Mouse (Mus musculus): ENCODE results near the gene Camk2g.
"Not testable (repeated sequence)": the region's sequence is repeated elsewhere in the genome, so short reads cannot be mapped to it uniquely, and the experiment has no call there.

The Camk2g gene

DNA sequence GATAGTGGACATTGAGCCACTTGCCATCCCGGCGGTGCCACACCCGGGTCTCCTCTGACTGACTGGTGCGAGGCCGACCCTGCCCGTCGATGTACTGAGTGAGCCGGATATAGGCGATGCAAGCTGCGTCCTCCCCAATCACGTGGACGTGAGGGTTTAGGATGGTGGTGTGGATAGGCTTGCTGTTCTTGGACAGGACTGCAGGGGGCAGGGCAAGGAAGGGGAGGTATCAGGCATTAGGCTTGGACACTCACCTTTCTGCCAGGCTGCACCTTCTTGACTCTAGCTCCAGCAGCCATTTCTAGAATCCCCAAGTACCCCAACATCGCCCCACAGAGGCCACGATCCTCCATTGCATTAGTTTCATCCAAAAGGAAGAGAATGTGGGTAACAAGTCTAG lies 56.6 kb downstream of the Camk2g start:
- DNase-seq (ENCODE audit: low spot score), result peak; percentile 53

DNA sequence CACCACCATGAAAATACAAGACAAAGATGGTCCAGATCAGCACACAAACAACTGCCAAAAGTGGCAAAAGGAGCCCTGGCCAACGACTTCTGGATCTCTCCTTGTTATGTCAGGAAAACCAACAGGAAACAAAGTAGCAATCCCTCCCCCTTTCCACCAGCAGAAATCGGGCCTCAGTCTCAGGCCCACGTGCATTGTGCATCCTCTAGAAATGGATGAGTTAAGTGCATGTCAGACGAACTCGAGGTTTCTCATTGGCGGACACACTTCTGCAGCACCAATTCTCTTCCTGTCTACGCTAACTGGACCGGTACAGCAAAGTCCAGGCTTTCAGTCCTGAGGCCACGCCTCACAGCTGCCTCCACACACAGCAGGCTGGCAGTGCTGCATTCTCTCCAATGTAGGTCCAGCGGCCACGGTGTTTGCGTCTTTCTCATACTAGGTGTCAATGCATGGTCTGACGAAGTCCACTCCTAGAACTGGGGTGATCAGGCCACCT lies 57.9 kb downstream of the Camk2g start:
- no peak for DNase-seq (ENCODE audit: low spot score)

DNA sequence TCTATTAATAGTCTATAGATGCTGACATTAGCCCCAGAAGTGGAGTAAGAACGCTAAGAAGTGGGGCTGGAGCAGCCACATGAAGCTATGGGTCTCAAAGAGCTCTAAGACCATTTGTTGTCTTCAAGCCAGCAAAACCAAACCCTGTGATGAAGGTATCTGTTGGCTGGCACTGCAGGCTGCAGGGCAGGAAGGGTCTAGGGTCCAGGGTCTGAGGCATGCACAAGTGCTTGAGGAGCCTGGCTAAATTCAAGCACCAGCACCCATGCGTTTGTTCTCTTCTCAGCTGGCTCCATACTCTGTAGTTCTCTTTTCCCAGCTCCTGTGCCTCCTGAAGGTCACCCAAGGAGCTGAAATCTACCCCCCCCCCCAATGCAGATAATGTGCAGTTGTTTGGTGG lies 58.8 kb downstream of the Camk2g start:
- no peak for DNase-seq (ENCODE audit: low spot score)

DNA sequence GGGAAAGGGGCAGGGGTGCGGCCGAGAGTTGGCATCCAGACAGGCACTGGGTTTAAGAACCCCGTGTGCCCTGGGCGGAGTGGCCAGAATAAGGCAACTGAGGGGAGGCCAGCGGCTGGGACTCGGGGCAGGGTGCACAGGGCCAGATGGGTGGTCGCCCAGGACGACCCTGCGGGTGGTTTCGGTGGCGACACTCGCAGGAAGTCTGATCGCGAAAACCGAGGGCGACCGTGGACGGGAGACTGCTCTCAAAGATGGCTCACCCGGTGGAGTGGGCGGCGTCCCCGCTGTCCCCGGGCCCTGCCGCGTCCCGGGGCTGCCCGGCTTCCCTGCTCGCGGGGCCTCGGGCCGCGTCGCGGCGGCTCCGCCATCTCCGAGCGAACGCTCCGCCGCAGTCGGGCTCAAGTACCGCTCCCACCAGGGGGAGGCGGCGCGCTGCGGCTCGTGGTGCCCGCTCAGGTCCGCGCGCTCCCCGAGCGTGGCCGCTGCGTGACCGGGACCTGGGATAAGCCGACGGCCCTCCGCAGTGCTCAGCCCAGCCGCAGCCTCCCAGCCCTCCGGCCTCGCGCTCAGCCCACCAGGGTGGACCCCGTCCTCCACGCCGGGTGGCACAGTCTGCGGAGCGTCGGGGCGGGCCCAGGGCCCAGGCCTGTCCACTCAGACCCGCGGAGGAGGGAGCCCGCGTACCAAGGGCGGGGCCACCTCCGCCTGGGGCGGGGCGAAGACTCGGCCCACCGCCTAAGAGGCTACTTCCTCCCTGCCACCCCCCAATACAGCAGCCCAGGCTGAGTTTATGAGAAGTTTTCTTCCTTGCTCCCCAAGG lies 59.7 kb downstream of the Camk2g start, which contains the start of gene Ndst2:
Gene Ndst2 (minus strand): TSS at position 611 of the 823 bp plus-strand sequence.
- peak; percentile 90 for DNase-seq (ENCODE audit: low spot score)

DNA sequence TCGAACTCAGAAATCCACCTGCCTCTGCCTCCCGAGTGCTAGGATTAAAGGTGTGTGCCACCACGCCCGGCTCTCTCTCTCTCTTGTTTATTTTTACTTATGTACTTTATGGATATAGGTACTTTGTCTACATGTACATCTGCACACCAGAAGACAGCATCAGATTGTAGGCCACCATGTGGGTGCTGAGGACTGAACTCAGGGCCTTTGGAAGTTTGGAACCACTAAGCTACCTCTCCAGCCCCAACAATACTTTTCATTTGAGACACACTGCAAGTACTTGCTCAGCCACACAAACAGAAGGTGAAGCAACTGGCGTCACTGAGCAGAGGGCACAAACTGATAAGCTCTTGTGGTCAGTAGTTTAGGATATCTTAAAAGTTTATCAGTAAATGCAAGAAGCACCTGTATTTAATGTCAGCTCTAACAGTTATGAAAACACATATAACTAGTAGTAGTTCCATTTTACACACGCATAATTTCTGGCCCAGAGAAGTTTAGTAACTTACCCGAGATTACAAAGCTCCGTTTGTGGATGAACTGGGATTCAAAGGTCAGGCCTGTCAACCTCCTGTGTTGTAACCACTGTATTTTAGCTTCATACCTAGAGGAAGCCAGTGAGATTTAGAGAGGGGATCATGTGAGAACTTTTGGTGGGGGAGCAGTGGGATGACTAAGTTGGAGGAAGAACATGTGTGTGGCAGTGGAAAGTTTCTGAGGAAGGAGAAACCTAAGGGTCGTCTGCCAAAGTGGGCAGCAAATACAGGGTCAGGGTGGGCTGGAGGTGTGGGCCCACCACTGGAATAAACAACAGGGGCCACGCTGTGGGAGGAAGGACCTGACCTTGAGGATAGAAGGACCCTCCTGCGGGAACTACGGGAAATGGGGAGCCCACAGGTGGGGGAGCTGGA lies 60.6 kb downstream of the Camk2g start:
- DNase-seq (ENCODE audit: low spot score), result no peak

DNA sequence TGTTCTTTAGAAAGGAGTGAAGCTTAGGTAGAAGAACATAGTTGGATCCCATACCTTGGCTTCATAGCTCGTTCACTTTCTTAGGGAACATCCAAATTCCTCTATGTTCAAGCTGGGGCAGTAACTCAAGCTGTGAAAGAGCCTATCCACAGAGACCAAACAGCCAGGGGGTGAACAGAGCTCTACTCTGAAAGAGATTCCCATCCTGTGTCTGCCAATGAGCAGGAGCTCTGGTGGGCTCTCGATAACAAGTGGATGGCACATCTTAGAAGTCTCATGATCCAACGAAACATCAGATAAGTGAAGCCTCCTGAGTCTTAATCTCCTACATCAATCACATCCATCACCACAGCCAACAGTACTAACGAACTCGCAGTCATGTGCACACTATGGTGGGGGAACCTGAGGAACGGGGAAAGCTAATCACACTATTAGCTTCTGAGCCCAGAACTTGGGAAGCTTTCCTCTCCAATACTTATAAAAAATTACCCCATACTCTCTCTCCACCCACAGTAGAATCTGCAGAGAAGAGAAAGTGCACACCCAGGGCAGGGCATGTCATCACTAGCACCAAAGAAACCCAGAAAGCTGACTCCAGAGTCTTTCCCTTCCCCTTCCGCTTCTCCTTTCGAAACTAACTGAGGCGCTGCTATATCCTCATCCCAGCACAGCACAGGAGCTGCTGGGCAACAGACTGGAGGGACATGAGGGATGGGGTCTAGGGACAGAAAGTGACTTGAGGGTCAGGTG lies 62.9 kb downstream of the Camk2g start:
- no peak for DNase-seq (ENCODE audit: low spot score)

DNA sequence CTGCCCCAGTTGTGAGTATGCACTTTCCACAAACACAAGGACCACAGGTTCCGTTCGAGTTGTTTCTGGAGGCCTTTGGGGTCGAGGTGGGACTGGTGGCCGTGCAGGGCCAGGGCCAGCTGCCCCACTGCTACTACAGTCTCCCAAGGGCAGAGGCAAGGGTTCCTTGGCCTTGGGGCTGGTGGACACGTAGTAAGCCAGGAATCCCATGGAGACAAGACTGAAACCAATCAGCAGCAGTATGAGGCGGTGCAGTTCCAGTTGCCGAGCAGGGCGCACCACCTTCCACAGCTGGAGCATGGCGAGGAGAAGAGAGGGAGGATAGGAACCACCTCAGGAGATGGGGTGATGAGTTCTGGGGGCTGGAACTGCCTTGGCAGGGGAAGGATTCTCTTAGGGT lies 64.0 kb downstream of the Camk2g start:
- DNase-seq (ENCODE audit: low spot score), result no peak

DNA sequence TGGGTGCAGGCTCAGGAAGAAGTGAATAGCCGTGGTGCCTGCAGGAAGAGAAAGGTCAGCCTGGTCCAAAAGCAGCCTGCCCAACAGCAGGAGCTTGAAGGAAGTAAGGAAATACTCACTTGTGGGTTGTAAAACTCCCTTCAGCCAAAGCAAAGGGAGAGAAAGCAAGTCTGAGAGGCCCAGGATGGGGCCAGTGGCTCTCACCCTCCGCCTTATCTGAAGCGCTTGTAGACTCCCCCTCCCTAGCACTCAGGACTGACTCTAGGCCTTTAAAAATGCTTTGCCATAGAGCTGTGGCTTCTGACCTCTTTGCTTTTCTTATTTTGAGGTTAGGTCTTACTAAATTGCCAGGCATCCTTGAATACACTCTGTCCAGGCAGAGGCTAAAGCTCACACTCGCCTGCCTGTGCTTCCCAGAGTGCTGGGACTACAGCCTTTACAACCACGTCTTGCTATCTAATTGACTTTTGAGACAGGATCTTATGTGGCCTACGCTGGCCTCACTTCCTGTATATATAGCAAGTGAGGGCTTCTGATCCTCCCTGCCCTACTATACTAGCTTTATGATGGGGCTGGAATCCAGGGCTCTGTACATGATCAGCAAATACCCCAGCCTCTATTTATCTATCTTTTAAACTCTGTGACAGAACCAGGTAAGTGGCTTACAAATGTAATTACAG lies 68.1 kb downstream of the Camk2g start:
- DNase-seq (ENCODE audit: low spot score), result no peak

DNA sequence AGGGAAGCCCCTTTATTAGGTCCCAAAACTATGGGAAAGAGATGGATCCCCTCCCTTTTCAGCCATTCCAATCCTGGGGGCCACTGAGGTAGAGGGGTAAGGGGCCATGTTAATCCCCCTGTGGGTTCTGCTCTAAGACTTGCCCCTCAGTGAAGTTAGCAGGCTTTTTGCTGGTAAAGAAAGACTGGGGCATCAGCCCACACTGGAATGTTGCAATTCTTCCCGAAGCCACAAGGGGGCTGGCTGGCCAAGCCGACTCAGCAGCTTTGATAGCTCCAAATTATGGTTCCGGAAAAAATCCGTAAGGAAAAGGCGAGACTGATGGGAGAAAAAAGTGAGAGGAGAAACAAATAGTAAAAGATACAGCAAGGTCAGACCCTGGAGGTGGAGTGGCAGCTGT lies 69.8 kb downstream of the Camk2g start:
- peak; percentile 68 for DNase-seq (ENCODE audit: low spot score)

DNA sequence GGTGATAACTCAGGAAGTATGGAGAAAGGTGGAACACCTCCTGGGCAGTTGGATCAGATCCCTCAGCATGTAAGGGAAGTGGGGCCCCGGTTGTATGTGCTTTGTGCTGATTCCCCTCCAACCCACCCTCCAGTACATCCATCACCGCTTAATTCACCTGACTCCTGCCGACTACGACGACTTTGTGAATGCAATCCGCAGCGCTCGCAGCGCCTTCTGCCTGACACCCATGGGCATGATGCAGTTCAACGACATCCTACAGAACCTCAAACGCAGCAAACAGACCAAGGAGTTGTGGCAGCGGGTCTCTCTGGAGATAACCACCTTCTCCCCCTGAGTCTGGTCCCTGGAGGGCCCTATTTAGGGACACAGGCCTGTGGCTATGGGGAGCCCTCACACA lies 70.9 kb downstream of the Camk2g start:
- DNase-seq (ENCODE audit: low spot score), result no peak

DNA sequence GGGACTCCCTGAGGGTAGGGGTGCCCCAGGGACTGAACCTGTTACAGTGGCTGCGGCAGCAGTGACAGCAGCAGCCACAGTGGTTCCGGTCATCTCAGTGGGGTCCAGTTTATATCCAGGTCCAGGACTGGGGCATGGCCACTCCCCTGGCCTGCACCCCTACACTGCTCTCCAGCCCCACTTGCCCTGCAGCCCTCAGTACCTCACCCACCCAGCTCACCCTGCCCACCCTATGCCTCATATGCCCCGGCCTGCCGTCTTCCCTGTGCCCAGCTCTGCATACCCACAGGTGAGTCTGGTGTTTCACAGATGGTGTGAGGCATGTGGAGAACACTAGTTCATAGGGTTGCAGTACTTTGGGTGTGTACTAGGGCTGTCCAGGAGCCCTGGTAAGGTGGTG lies 72.5 kb downstream of the Camk2g start:
- DNase-seq (ENCODE audit: low spot score), result no peak

DNA sequence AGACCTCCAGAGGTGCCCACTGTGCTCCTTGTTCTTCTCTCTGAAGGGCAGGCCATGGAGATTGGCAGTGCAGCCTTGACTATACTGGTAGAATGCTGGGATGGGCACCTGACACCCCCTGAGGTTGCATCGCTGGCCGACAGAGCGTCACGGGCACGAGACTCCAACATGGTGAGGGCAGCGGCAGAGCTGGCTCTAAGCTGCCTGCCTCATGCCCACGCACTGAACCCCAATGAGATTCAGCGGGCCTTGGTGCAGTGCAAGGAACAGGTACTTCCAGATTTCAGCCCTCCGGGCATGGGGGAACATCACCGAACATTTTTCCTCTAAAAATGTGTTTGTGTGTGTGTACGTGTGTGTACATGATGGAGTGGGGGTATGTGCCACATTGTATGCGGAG lies 74.1 kb downstream of the Camk2g start:
- DNase-seq (ENCODE audit: low spot score), result no peak

DNA sequence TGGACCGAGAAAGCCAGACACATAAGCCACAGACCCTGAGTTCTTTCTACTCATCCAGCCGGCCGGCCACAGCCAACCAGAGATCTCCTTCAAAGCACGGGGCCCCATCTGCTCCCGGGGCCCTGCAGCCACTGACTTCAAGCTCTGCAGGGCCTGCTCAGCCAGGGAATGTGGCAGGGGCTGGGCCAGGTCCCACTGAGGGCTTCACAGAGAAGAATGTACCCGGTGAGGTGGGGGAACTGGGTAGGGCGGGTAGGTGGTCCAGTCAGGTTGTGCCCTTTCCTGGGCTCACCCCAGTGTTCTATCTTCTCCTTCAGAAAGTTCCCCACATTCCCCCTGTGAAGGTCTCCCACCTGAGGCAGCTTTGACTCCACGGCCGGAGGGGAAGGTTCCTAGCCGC lies 75.4 kb downstream of the Camk2g start:
- no peak for DNase-seq (ENCODE audit: low spot score)

DNA sequence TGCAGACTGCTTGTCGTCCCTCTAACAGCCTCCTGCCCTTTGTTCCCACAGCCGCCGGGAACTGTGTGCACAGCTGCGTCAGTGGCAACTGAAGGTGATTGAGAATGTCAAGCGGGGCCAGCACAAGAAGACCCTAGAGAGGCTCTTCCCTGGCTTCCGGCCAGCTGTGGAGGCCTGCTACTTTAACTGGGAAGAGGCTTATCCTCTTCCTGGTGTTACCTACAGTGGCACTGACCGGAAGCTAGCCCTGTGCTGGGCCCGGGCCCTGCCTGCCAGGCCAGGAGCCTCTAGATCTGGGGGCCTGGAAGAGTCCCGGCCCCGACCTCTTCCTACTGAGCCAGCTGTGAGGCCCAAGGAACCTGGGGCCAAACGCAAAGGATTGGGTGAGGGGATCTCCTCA lies 80.1 kb downstream of the Camk2g start:
- no peak for DNase-seq (ENCODE audit: low spot score)

DNA sequence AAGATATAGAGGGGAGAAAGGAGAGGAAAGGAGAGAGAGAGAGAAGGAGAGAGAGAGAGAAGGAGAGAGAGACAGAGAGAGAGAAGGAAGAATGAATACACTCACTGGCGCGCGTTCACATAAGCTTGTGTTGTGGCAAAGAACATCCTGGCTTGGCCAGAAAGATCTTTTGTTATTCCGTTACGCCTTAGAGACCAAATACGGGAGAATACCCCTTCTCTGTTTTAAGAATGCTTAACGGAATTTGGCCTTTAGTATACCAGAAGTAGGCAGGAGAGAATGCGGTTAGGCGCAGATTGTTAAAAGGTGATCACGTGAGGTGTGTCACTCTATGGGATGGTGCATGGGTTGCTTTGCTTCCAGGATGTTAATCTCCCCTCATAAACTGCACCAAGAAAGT lies 85.6 kb downstream of the Camk2g start:
- no peak for DNase-seq (ENCODE audit: low spot score)

DNA sequence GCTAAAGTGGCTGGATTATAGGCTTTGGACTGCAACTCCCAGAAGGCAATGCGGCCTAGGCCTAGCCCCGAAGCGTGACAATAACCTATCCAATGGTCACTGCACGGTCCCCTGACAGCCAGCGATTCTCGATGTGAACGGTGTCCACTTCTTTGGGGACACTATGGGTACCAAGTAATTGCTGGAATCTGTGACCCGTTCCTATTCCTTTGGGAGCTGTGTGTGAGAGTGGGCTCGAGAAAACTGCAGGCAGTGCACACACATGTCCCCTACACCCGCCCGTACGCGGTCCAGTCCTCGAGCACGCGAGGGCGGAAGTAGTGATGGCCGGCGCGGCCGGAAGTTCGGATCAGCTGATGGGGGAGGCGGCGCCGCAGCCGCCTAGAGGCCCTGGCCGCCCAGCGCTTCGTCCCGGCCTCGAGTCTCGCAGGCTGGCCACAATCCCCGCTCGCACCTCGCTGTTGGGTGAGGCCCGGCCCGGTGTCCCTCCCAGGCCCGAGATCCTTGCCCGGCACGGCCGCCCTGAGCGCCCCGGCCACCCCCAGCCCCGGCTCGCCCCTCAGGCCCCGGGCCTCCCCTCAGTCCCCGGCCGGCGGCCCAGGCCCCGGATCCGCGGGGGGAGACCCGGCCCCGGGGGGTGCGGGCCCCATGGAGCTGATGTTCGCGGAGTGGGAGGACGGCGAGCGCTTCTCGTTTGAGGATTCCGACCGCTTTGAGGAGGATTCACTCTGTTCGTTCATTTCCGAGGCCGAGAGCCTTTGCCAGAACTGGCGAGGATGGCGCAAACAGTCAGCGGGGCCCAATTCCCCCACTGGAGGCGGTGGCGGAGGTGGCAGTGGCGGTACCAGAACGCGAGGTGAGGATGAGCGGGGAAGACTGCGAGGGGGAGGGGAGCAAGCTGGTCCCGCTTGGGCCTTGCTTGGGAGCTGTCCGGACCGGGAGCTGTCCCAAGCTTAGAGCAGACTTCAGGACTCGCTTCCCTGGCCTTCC lies 86.4 kb downstream of the Camk2g start, which contains the start of gene Zswim8:
Gene Zswim8 (plus strand): TSS at position 352 of the 990 bp plus-strand sequence.
- DNase-seq (ENCODE audit: low spot score), result peak; percentile 89

DNA sequence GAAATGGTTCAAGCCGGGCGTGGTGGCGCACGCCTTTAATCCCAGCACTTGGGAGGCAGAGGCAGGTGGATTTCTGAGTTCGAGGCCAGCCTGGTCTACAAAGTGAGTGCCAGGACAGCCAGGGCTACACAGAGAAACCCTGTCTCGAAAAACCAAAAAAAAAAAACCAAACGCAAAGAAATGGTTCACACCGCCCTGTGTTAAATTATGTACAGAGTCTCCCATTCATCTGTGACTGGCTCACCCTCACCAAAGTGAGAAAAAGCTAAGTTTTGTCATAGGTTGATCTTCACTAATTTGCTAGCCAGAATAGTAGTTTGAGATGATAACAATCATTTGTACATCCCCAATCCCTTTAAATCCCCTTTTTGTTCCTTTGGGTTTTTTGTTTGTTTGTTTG lies 90.4 kb downstream of the Camk2g start:
- DNase-seq (ENCODE audit: low spot score), result not testable (repeated sequence)

DNA sequence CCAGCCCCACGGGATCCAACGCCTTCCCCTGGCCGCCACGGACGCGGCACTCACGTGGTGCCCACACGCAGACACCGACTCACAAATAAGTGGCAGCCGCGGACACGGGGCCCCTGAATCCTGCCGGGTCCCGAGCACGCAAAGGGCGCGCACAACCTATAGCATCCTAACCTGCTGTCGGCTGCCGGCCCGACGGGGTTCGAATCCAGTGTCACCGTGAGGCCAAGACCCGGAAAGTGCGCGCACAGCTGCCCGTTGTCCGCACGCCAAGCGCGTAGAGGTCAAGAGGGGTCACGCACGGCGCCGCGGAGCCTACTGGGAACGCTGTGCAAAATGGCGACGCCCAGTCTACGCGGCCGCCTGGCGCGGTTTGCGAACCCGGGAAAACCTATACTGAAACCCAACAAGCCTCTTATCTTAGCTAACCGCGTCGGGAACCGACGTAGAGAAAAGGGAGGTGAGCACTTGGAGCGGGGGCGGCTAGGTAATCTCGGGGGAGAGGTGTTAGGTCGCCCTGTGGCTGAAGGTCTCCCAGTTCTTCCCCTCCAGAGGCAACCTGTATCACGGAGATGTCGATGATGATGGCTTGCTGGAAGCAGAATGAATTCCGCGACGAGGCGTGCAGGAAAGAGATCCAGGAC lies 91.0 kb downstream of the Camk2g start, which contains the start of gene Chchd1:
Gene Chchd1 (plus strand): TSS at position 266 of the 641 bp plus-strand sequence.
- DNase-seq (ENCODE audit: low spot score), result peak; percentile 89

DNA sequence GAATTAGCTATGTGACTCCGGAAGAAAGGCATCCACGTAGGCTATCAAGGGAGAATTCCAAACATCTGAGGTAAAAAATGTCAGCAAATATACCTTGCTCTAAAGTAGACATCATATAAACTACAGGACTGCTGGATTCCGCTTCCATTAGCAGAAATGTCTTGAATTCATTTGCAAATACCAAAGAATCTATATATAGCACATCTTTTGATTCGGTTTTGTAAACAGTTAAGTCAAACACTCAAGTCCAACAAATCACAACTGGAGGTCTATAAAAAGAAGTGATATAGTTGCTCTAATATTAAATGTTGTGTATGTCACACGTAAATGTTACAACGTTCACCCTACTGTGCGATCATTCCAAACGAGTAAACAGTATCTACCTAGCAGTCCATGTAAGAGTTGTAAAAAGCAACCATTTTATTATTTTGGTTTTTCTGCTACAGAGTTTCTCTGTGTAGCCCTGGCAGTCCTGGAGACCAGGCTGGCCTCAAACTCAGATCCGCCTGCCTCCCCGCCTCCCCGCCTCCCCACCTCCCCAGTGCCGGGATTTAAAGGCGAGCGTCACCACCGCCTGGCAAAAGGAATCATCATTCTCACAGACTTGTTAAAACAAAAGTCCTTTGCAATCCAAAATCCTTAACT lies 91.7 kb downstream of the Camk2g start:
- no peak for DNase-seq (ENCODE audit: low spot score)
